Mouse (Mus musculus): ENCODE measurements around the gene Zfp593.

The Zfp593 gene

DNA sequence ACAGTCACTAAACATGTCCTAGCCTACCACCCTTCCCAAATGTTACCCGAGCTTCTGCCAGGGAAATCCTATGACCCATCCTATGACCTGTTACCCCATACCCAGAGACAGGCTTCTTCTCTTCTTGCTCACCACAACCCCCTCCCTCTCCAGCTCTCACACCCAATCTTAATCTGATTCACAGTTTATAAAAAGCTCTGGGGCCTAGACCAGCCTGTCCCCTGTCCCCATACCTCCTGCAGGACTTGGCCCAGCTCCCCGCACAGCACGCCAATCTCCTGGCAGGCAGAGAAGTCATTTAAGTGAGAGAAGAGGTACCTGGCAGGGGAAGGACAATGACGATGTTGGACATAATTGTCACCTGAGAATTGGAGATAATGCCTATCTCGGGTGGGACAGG lies 10.5 kb downstream of the Zfp593 start:
- no peak for DNase-seq (ENCODE audit: low read depth, low spot score)

DNA sequence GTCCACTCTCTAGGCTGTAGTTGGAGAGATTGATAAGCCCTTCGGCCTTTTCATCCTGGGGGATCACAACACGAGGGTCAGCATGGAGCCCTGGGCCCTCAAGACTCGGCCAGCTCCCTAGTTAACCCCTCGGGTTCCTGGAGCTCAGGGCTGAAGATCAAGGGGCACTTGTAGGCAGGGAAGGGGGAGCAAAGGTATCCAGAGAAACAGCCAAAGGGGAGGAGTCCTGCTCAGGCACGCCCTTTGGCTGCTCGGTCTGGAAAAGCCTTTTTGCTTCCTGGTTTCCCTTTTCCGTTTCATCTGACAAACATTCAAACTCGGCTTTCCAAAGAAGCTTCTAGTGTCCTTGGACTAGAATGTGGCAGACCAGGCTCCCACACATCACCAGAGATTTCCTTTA lies 15.0 kb downstream of the Zfp593 start:
- no peak for DNase-seq (ENCODE audit: low read depth, low spot score)

DNA sequence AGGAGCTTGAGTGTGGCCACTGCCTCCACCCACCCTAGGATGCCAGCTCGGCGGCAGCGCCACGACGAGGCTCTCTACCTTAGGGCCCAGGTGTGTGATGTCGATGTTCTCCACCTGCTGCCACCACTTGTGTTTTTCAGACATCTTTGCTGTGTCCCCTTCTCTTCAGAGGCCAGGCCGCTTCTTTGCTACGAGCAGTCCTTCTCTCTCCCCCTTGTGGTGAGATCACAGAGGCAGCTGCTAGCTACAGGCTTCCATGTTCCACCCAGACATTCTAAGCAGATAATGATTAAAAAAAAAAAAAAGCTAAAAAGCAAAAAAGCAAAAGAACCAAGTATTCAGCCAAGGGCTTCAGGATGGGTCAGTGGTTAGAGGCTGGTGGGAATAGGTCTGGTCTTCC lies 18.2 kb downstream of the Zfp593 start, which contains the start of gene Catsper4:
TSS of gene Catsper4 (minus strand) at position 190 of the 400 bp plus-strand sequence.
- DNase-seq (ENCODE audit: low read depth, low spot score) = no peak

DNA sequence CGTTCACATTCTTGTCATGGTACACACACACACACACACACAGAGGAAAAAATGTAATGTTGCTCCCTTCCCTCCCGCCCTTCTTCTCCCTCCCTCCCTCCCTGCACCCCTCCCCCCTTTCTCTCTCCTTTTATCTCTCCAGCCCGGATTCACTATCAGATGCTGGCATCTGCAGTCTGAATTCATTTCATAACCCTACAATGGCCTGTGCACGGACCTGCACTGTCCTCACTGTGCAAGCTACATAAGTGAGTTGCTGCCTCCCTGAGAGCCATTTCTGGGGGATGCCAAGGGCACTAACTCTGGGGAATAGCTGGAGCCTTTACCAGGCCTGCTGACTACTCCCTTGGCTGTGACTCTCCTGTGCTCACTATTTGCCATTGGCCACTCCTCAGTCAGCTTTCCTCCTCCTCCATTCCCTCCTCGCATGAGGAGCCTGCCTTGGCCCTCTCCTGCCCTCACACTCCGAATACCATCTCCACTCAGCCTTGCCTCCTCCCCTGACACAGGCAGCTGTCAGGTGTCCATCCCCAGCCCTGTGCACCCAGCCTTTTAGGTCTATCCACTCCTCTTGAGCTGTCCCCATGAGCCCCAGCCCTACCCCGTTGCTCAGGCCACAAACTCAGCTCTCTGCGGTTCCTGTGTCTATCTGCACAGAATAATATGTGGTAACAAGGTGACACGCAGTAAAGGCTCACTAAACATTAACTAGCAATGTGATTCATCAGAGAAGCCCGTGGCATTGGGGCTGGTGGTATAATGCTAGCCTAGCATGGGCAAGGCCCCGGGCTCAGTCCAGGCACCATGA lies 22.4 kb downstream of the Zfp593 start:
- DNase-seq (ENCODE audit: low read depth, low spot score) = no peak

DNA sequence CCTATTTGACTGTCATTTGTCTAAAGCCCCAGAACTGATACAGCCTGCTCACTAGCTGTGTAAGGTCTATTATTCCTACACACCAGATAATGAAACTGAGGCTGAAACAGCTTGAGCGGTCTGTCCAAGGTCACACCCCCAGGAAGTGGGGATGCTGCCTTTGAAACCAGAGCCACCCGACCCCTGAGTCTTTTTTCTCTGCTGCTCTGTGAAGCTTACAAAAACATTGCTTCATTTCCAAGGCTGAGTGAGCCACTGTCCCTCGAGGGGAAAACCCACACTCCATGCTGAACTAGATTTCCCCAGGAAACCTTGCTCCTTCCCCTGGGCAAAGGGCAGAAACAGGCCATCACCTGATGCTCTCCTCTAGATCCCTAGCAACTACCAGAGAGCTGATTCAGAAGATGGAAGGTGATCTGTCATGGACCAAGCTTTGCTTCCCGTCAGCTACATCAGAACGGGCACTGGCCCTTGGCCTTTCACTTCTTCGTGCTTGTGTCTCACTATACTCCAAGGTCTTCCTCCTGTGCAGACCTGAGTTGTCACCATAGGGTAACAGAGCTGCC lies 38.8 kb downstream of the Zfp593 start:
- DNase-seq (ENCODE audit: low read depth, low spot score) = no peak

DNA sequence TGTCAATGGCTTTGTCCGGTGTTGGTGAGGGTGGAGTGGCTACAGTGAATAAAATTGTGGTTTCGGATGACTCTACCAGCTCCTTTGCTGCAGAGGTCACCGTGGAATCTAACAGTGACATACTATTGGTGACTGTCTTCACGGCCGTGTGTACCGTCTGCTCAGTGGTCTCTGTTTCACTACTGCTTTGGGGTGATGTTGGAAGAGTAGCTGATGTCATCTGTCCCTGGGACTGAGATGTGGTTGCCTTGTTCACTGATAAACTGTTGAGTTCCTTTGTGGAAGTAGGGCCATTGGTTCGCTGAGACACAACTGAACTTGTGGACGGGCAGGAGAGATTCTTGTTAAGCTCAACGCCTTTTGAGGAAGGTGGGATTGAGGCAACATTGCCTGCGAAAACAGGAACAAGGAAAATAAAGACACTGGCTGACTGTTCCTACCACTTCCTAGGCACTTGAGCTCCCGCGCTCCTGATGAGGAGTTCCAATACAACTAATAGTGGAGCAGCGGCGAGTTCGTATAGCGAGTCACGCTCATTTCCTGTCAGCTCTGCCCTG lies 42.0 kb downstream of the Zfp593 start:
- DNase-seq (ENCODE audit: low read depth, low spot score) = no peak

DNA sequence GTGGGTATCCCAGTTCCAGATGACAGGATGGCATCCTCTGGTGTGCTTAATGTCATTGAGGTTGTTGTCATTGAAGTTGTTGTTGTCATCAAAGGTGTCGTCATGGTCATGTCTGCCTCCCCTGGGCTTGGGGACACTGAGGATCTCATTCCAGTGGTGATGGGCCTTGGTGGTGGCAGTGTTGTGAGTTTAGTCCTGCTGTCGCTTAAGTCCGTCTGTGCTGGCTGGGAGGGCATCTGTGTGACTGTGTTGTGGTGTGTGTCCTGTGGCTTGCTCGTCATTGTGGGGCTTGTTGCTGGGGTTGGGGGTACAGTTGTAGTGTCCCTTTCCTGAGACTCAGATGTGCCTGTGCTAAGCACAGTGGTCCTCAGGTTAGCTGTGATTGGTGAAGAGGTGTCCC lies 42.5 kb downstream of the Zfp593 start, which contains the start of gene Gm7534:
TSS of gene Gm7534 (minus strand) at position 101 of the 400 bp plus-strand sequence.
- no peak for DNase-seq (ENCODE audit: low read depth, low spot score)

DNA sequence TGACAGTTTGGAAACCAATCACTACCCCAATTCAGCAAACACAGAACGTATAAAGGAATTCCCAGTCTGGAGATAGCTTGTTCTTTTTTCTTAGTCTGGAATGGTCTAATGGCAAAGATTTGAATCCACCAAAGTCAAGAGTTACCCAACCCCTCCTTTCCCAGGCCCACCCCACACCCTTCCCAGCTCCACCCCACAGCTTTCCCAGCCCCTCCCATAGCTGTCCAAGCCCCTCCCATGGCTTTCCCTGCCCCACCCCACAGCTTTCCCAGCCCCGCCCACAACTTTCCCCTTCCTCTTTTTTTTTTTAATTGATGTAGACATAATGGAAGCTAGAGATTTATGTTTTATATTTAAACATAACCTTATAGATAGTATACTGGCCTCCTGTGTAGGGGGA lies 46.0 kb downstream of the Zfp593 start:
- DNase-seq (ENCODE audit: low read depth, low spot score) = no peak
